Mouse (Mus musculus): Measurements from ENCODE around the gene Mybph. TPM values are rescaled to one million over a fixed set of nuclear protein-coding genes. Genes with fewer than 3 reads are reported as not detected.
A peak's percentile ranks its signal among the peaks of the same experiment; 100 is the strongest.

Mybph gene
- polyA plus RNA-seq, 1 experiment from 2014 or later = not detected

DNA sequence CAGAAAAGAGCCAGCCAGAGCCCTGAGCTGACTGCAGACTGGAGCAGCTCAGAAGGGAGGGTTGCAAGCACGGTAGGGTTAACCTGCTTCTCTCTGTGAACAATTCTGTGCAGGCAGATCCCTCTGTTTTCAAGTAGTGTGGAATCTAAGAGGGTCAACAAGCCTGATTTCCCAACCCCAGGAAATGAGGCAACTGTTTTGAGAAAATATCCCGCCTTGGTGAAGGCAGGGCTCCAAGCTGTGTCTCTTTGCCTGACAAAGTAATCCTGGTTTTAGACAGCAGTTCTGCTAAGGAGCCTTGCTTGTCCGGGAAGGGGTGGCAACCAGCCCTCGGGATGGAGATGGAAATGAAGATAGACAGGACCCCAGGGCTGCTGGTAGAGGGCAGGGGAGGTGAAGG is 28.8 kb upstream of the Mybph start:
- peaks cover 8% of the 10 kb centered on the region for H3K4me1 ChIP-seq (ENCODE audit: insufficient read depth)
- no peaks in the 10 kb centered on the region for H3K36me3 ChIP-seq (replicated peaks; ENCODE audit: insufficient read depth, low read length)
- ATAC-seq (no peak), DNase-seq (no peak)
- 0 out of 2 replicates have a peak overlapping the region, but pooled peaks have one; percentile 22 for H3K27ac ChIP-seq (ENCODE audit: low read depth)
- 53% methylated on average over 4 of the region's 4 CpGs for WGBS (ENCODE audit: insufficient replicate concordance)
- H3K4me2 ChIP-seq (ENCODE audit: low read depth, low read length) = no peak overlapping the region
- H3K9ac ChIP-seq (replicated peaks) = no peak overlapping the region
- no peaks in the 10 kb centered on the region for H3K9me3 ChIP-seq (ENCODE audit: low read length)
- no peaks in the 10 kb centered on the region for H3K27me3 ChIP-seq (ENCODE audit: insufficient read depth, low read length)
- H3K4me3 ChIP-seq (ENCODE audit: low read depth, low read length) = no peak overlapping the region
- TF ChIP-seq EP300 (IDR thresholded peaks at IDR 0.05; ENCODE audit: low read depth) = no peak
- TF ChIP-seq CTCF (IDR thresholded peaks at IDR 0.05; ENCODE audit: low read depth) = no peak

DNA sequence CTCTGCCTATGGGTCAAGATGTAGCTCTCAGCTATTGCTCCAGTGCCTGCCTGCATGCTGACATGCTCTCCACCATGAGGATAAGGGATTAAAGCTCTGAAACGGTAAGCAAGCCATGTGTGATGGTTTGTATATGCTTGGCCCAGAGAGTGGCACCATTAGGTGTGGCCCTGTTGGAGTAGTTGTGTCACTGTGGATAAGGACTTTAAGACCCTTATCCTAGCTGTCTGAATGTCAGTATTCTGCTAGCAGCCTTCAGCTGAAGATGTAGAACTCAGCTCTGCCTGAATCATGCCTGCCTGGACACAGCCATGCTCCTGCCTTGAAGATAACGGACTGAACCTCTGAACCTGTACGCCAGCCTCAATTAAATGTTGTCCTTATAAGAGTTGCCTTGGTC is 26.7 kb upstream of the Mybph start:
- no peak for DNase-seq
- H3K4me2 ChIP-seq (ENCODE audit: low read depth, low read length) = no peak overlapping the region

DNA sequence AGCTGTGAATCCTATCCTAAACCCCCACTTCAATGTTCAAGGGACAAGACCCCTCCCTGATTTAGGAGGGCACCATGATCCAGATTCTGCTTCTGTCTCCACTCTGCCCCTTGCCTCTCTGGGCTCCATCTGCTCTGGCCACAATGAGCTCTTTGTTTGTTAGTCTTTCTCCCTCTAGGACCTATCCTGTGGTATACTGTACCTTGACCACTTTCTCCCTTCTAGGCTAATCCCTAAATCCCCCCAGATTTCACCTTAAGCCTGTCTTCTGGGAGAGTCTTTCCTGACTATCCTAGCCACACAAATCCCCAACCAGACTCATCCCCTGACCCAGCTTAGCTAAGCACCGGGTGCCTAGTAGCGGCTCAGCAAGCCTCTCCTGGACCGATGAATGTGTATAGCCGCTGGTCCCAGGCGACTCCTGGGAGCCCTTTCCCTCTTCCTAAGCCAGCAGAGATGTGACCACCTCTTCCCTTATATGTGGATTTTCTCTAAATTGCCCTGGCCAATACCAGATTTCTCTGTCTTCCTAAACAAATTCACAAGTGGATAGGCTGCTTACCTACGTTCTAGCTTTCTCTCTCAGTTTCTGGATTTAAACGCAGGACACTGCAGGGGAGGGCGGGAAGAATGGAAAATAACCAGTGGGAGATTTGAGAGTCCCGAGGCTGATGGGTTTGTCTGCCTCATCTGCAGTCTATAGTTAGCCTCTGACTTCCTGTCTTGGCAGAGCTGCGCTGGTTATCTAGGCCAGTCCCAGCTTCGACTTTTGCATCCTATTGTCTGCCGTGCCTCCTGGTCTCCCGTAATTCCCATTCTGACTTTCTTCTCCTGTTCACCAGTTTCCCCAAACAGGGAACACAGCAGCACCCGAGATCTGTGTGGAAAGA is 25.6 kb upstream of the Mybph start:
- Histone ChIP-seq H3K36me3 (replicated peaks; ENCODE audit: insufficient read depth, low read length) (no peaks in the 10 kb centered on the region), H3K27ac (ENCODE audit: low read depth) (no peak overlapping the region), H3K4me2 (ENCODE audit: low read depth, low read length) (no peak overlapping the region), H3K4me1 (ENCODE audit: insufficient read depth) (peaks cover 8% of the 10 kb centered on the region), H3K4me3 (ENCODE audit: low read depth, low read length) (no peak overlapping the region), H3K9me3 (ENCODE audit: low read length) (no peaks in the 10 kb centered on the region), H3K27me3 (ENCODE audit: insufficient read depth, low read length) (no peaks in the 10 kb centered on the region), H3K9ac (replicated peaks) (no peak overlapping the region)
- DNase-seq (no peak), ATAC-seq (no peak)
- 51% methylated on average over 14 of the region's 14 CpGs for WGBS (ENCODE audit: insufficient replicate concordance)
- TF ChIP-seq CTCF (IDR thresholded peaks at IDR 0.05; ENCODE audit: low read depth) (no peak), EP300 (IDR thresholded peaks at IDR 0.05; ENCODE audit: low read depth) (no peak)

More for the DNA sequence above, 26.7 kb upstream of the Mybph start:
- H3K4me1 ChIP-seq (ENCODE audit: insufficient read depth) = peaks cover 8% of the 10 kb centered on the region
- no peaks in the 10 kb centered on the region for H3K9me3 ChIP-seq (ENCODE audit: low read length)
- H3K27me3 ChIP-seq (ENCODE audit: insufficient read depth, low read length) = no peaks in the 10 kb centered on the region
- ATAC-seq = no peak
- 84% methylated on average over 3 of the region's 3 CpGs for WGBS (ENCODE audit: insufficient replicate concordance)
- no peak overlapping the region for H3K4me3 ChIP-seq (ENCODE audit: low read depth, low read length)
- no peak overlapping the region for H3K27ac ChIP-seq (ENCODE audit: low read depth)
- no peak for TF ChIP-seq CTCF (IDR thresholded peaks at IDR 0.05; ENCODE audit: low read depth)
- no peak for TF ChIP-seq EP300 (IDR thresholded peaks at IDR 0.05; ENCODE audit: low read depth)
- H3K9ac ChIP-seq (replicated peaks) = no peak overlapping the region
- H3K36me3 ChIP-seq (replicated peaks; ENCODE audit: insufficient read depth, low read length) = no peaks in the 10 kb centered on the region

DNA sequence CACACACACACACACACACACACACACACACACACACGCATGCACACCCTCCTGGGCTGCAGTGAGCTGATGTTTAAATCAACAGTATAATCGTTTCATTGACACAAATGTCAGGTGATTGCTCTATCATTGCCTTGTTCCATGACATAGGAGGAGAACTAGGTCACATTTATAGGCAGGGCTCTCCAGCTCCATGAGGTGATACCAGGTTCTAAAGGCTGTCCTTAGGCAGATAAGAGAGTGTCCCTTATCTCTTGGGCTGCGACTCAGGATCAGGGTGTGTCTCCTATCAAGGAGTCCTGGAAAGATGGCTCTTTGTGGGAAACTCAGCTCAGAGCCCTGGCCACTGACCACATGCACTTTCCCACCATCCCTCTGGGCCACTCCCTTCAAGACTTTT is 24.7 kb upstream of the Mybph start:
- ATAC-seq (no peak), DNase-seq (no peak)
- Histone ChIP-seq H3K27ac (ENCODE audit: low read depth) (no peak overlapping the region), H3K27me3 (ENCODE audit: insufficient read depth, low read length) (no peaks in the 10 kb centered on the region), H3K4me3 (ENCODE audit: low read depth, low read length) (no peak overlapping the region), H3K9ac (replicated peaks) (no peak overlapping the region), H3K36me3 (replicated peaks; ENCODE audit: insufficient read depth, low read length) (no peaks in the 10 kb centered on the region), H3K4me2 (ENCODE audit: low read depth, low read length) (no peak overlapping the region), H3K9me3 (ENCODE audit: low read length) (no peaks in the 10 kb centered on the region), H3K4me1 (ENCODE audit: insufficient read depth) (peaks cover 8% of the 10 kb centered on the region)
- TF ChIP-seq EP300 (IDR thresholded peaks at IDR 0.05; ENCODE audit: low read depth) (no peak), CTCF (IDR thresholded peaks at IDR 0.05; ENCODE audit: low read depth) (no peak)
- WGBS (ENCODE audit: insufficient replicate concordance) = 42% methylated on average over 3 of the region's 3 CpGs

DNA sequence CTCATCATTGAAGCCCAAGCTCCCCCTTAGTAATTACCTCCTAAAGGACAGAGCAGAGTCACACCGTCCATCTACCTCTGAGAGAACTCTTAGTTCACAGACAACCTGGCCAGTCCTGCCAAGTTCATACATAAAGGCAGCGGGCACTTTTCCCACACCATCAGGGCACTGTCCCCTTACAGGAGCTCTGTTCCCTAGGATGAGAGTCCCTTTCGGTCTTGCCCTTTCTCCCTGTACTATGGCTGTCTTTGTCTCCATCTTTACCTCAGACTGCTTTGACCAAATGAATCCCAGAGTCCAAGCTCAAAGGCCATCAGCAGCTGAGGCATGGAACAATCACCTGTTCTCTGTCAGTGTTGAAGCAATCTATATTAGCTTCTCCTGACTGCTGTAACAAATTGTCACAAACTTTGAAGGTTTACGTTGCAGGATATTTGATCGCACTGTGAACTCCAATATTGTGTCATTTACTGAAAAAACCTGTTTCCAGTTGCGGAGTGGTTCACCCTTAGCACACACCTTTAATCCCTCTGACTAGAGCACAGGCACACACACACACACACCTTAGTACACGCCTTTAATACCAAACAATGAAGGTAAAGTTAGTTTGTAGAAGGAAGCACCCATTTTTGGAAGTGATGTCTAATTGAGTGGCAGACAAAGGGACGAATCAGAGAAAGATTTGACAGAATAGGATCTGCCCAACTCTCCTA is 24.1 kb upstream of the Mybph start:
- no peak for ATAC-seq
- 79% methylated on average over 8 of the region's 8 CpGs for WGBS (ENCODE audit: insufficient replicate concordance)

DNA sequence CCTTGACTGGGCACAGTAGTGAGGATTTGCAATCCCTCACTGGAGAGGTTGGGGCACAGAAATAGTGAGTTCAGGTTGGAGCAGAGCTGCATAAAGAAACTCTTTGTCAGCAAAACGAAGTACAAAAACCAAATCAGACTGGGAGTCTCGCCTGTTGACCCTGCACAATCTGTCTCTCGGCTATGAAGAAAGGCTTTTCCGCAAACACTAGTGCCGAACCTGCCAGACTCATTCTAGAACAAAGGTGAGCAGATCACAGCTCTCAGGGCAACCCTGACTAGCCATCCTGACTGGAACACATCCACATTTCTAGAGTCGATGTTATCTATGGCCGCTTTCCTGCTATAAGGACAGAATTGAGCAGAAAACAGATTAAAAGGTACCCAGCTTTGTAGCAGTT is 20.2 kb upstream of the Mybph start:
- H3K4me3 ChIP-seq (ENCODE audit: low read depth, low read length) = no peak overlapping the region
- H3K9ac ChIP-seq (replicated peaks) = no peak overlapping the region
- no peaks in the 10 kb centered on the region for H3K27me3 ChIP-seq (ENCODE audit: insufficient read depth, low read length)
- peak overlapping the region; percentile 48; the same call in 1 of the 2 replicates for H3K27ac ChIP-seq (ENCODE audit: low read depth)
- no peak overlapping the region for H3K4me2 ChIP-seq (ENCODE audit: low read depth, low read length)
- ATAC-seq (peak; percentile 84), DNase-seq (no peak)
- WGBS (ENCODE audit: insufficient replicate concordance) = 54% methylated on average over 7 of the region's 7 CpGs
- no peaks in the 10 kb centered on the region for H3K4me1 ChIP-seq (ENCODE audit: insufficient read depth)
- TF ChIP-seq CTCF (IDR thresholded peaks at IDR 0.05; ENCODE audit: low read depth) (no peak), EP300 (IDR thresholded peaks at IDR 0.05; ENCODE audit: low read depth) (no peak)
- H3K36me3 ChIP-seq (replicated peaks; ENCODE audit: insufficient read depth, low read length) = no peaks in the 10 kb centered on the region
- H3K9me3 ChIP-seq (ENCODE audit: low read length) = no peaks in the 10 kb centered on the region

More for the DNA sequence above, 24.1 kb upstream of the Mybph start:
- H3K36me3 ChIP-seq (replicated peaks; ENCODE audit: insufficient read depth, low read length) = no peaks in the 10 kb centered on the region
- no peak overlapping the region for H3K27ac ChIP-seq (ENCODE audit: low read depth)
- DNase-seq = no peak
- no peak overlapping the region for H3K4me3 ChIP-seq (ENCODE audit: low read depth, low read length)
- H3K9me3 ChIP-seq (ENCODE audit: low read length) = no peaks in the 10 kb centered on the region
- TF ChIP-seq CTCF (IDR thresholded peaks at IDR 0.05; ENCODE audit: low read depth) (no peak), EP300 (IDR thresholded peaks at IDR 0.05; ENCODE audit: low read depth) (no peak)
- H3K4me2 ChIP-seq (ENCODE audit: low read depth, low read length) = no peak overlapping the region
- no peaks in the 10 kb centered on the region for H3K27me3 ChIP-seq (ENCODE audit: insufficient read depth, low read length)
- H3K9ac ChIP-seq (replicated peaks) = no peak overlapping the region
- peaks cover 5% of the 10 kb centered on the region for H3K4me1 ChIP-seq (ENCODE audit: insufficient read depth)

All from liver, postnatal 0 days (tissue).